Mouse (Mus musculus) intestine, embryonic 15.5 days (tissue): ENCODE measurements around the gene Nhlh2. TPM values are rescaled to one million over a fixed set of nuclear protein-coding genes. Genes with fewer than 3 reads are reported as not detected.
A peak's percentile ranks its signal among the peaks of the same experiment; 100 is the strongest.

ENCODE experiments used
- ATAC-seq: fragments of 200-750 bp; cut with Nextera tagmentation; 2 replicates; pipeline ENCODE4 v1.8.0; 2017; ENCODE audit warnings: moderate TSS enrichment, moderate library complexity
- H3K27ac ChIP-seq: fragments of 300-500 bp; sonication (generic); 2 replicates; pipeline ENCODE4 v1.5.1; 2015; ENCODE audit warnings: mild to moderate bottlenecking, inconsistent platforms
- H3K27me3 ChIP-seq: fragments of 300-500 bp; sonication (generic); replicated peaks from 2 replicates; pipeline ENCODE4 v1.6.1; 2015; ENCODE audit warnings: inconsistent platforms
- H3K36me3 ChIP-seq: fragments of 300-500 bp; sonication (generic); 2 replicates; pipeline ENCODE4 v1.6.1; 2015; ENCODE audit warnings: inconsistent platforms
- H3K4me1 ChIP-seq: fragments of 300-500 bp; sonication (generic); replicated peaks from 2 replicates; pipeline ENCODE4 v1.6.1; 2015; ENCODE audit warnings: inconsistent platforms
- H3K4me2 ChIP-seq: fragments of 300-500 bp; sonication (generic); replicated peaks from 2 replicates; pipeline ENCODE4 v1.6.1; 2015; ENCODE audit warnings: mild to moderate bottlenecking, inconsistent platforms
- H3K4me3 ChIP-seq: fragments of 300-500 bp; sonication (generic); replicated peaks from 2 replicates; pipeline ENCODE4 v1.5.1; 2015; ENCODE audit warnings: inconsistent platforms
- H3K9ac ChIP-seq: fragments of 300-500 bp; sonication (generic); 2 replicates; pipeline ENCODE4 v1.6.1; 2015; ENCODE audit warnings: inconsistent platforms
- H3K9me3 ChIP-seq: fragments of 300-500 bp; sonication (generic); 2 replicates; pipeline ENCODE4 v1.6.1; 2016; ENCODE audit warnings: inconsistent platforms
- WGBS: fragments of 180-500 bp; shearing (Covaris S2); methylation state at CpG from one replicate; pipeline ENCODE4 v1.1.7; 2015; 5-methylcytosine and 5-hydroxymethylcytosine counted together
- polyA plus RNA-seq: library from polyadenylated mRNA; unstranded; fragments of >200 nt; fragmentation: Nextera tagmentation; extraction: Ambion mirVana; gene quantifications from 2 replicates; pipeline ENCODE4 v1.2.1, GENCODE M21; 2015

Gene Nhlh2
- polyA plus RNA-seq, 1 experiment from 2014 or later, result not detected

DNA sequence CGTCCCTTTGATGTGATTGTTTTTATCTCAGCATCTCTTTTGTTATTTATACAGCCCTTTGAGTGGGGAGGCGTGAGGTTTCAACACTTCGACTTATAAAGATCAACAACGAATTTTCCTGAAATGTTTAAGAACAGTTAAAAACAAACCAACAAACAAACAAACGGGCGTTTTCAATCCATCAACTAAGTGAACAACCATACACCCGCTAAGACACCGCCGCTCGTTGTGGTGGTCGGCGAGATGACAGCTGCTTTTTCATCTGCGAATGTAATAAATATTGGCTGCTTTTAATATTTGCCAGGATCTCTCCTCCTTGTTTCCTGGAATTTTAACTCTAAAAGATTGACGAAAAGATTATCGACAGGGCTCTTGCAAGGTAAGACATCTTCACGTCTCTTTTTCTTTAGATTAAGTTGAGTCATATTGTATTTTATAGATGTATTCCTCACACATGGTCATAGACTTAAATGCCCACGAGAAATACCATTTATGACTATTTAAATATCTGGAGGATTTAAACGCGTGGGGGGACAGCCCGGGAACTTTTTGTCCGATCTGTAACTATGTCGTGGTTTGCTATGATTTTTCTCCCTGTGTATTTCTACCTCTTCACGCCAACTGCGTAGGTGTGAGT, 923 bp downstream of the Nhlh2 start:
- H3K27ac ChIP-seq, result no peak overlapping the region
- H3K4me1 ChIP-seq, result peaks cover 20% of the 10 kb centered on the region
- H3K9ac ChIP-seq, result no peak overlapping the region
- 5% methylated on average over 24 of the region's 24 CpGs for WGBS
- H3K4me2 ChIP-seq, result peak overlapping the region; percentile 72; the same call in 1 of the 2 replicates
- H3K9me3 ChIP-seq, result no peaks in the 10 kb centered on the region
- H3K27me3 ChIP-seq, result peaks cover 55% of the 10 kb centered on the region
- H3K4me3 ChIP-seq, result 0 out of 2 replicates have a peak overlapping the region, but pooled peaks have one; percentile 33
- ATAC-seq, result no peak
- no peaks in the 10 kb centered on the region for H3K36me3 ChIP-seq

DNA sequence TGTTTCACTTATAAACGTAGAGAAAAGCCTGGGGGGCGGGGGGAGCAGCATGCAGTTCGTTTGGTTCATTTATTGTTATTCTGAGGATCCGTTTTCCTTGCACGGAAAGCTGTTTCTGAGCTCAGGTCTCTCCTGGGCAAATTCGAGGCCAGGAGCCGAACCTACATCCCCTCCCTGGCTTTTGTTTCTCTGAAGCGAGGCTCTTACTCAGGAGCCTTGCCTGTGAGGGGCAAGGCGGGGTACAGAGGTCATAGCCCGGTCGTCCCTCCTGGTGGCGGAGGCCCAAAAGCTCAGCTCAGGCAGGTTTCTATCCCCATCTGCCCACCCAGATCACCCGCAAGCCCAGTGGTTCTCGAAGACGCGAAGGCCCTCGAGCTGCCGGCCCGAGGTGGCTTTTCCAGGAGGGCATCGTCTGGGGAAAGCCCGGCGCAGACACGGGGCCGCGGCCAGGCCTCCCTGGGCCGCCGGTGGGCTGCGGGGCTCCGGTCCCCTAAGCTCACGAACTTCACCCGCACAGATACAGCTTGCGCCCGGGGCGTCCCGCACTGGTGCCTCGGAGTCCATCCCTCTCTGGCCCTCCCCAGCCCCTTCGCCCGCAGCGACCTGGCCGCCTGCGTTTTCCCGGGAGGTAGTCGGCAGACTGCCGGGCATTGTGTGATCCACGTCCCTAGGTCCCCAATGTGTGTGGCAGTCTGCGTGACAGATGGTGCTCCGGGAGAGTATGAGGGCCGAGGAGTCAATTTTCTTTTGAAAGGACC, 1.6 kb downstream of the Nhlh2 start:
- Histone ChIP-seq H3K4me1 (peaks cover 20% of the 10 kb centered on the region), H3K9me3 (no peaks in the 10 kb centered on the region), H3K9ac (0 out of 2 replicates have a peak overlapping the region, but pooled peaks have one; percentile 3), H3K4me2 (peak overlapping the region; percentile 72), H3K4me3 (peak overlapping the region; percentile 33; the same call in 1 of the 2 replicates), H3K27me3 (peaks cover 60% of the 10 kb centered on the region), H3K36me3 (no peaks in the 10 kb centered on the region), H3K27ac (no peak overlapping the region)
- no peak for ATAC-seq
- WGBS, result 2% methylated on average over 48 of the region's 48 CpGs

- ATAC-seq, result no peak
- peaks cover 62% of the 10 kb centered on the region for H3K27me3 ChIP-seq
- 6% methylated on average over 23 of the region's 23 CpGs for WGBS
- H3K9ac ChIP-seq, result 0 out of 2 replicates have a peak overlapping the region, but pooled peaks have one; percentile 3
- no peaks in the 10 kb centered on the region for H3K36me3 ChIP-seq
- no peak overlapping the region for H3K27ac ChIP-seq
- H3K4me3 ChIP-seq, result peak overlapping the region; percentile 33
- no peaks in the 10 kb centered on the region for H3K9me3 ChIP-seq
- peaks cover 20% of the 10 kb centered on the region for H3K4me1 ChIP-seq
- H3K4me2 ChIP-seq, result peak overlapping the region; percentile 72
Measured at GRCm38 (mm10) chr3:102012076-102012610, 2.3 kb downstream of the Nhlh2 start.

GRCm38 (mm10) chr3:102012611-102013211, 2.8 kb downstream of the Nhlh2 start:
- WGBS, result 2% methylated on average over 53 of the region's 53 CpGs
- Histone ChIP-seq H3K9me3 (no peaks in the 10 kb centered on the region), H3K4me3 (peak overlapping the region; percentile 33), H3K27ac (no peak overlapping the region), H3K4me2 (peak overlapping the region; percentile 72), H3K4me1 (peaks cover 20% of the 10 kb centered on the region), H3K36me3 (no peaks in the 10 kb centered on the region), H3K27me3 (peaks cover 62% of the 10 kb centered on the region), H3K9ac (no peak overlapping the region)
- no peak for ATAC-seq

GRCm38 (mm10) chr3:102020604-102021003, 10.7 kb downstream of the Nhlh2 start:
- Histone ChIP-seq H3K4me1 (0 out of 2 replicates have a peak, but pooled peaks cover 4% of the 10 kb centered on the region), H3K27me3 (peaks cover 13% of the 10 kb centered on the region), H3K27ac (no peak overlapping the region), H3K36me3 (no peaks in the 10 kb centered on the region), H3K9ac (no peak overlapping the region), H3K4me3 (no peak overlapping the region), H3K9me3 (no peaks in the 10 kb centered on the region), H3K4me2 (no peak overlapping the region)
- no peak for ATAC-seq
- 66% methylated on average over 1 of the region's 1 CpGs for WGBS

DNA sequence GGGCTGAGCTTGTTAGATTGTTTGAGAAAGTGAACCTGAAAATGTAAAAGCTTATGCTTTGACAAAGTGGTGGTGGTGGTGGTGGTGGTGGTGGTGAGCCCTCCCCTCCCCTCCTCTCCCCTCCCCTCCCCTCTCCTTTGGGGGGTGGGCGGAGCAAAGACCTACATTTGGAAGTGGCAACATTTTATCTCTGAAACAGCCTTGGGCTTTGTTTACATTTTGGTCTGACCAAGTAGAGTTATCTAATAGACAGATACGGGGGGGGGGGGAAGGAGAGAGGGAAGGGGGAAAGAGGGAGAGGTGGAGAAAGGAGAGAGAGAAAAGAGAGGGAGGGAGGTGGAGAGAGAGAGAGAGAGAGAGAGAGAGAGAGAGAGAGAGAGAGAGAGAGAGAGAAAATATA, 12.8 kb downstream of the Nhlh2 start:
- 0 out of 2 replicates have a peak, but pooled peaks cover 4% of the 10 kb centered on the region for H3K4me1 ChIP-seq
- no peak overlapping the region for H3K9ac ChIP-seq
- no peak overlapping the region for H3K4me2 ChIP-seq
- 0 out of 2 replicates have a peak, but pooled peaks cover 4% of the 10 kb centered on the region for H3K27me3 ChIP-seq
- WGBS, result 10% methylated on average over 2 of the region's 2 CpGs
- peak; percentile 39; the same call in 1 of the 2 replicates for ATAC-seq
- no peak overlapping the region for H3K4me3 ChIP-seq
- H3K36me3 ChIP-seq, result no peaks in the 10 kb centered on the region
- no peaks in the 10 kb centered on the region for H3K9me3 ChIP-seq
- no peak overlapping the region for H3K27ac ChIP-seq

- ATAC-seq, result no peak
- Histone ChIP-seq H3K4me3 (peak overlapping the region; percentile 26), H3K27ac (no peak overlapping the region), H3K36me3 (no peaks in the 10 kb centered on the region), H3K4me1 (0 out of 2 replicates have a peak, but pooled peaks cover 4% of the 10 kb centered on the region), H3K27me3 (0 out of 2 replicates have a peak, but pooled peaks cover 4% of the 10 kb centered on the region), H3K9me3 (no peaks in the 10 kb centered on the region), H3K9ac (peak overlapping the region; percentile 17), H3K4me2 (peak overlapping the region; percentile 68)
- 1% methylated on average over 31 of the region's 31 CpGs for WGBS
Measured at GRCm38 (mm10) chr3:102023337-102023736, 13.5 kb downstream of the Nhlh2 start.

DNA sequence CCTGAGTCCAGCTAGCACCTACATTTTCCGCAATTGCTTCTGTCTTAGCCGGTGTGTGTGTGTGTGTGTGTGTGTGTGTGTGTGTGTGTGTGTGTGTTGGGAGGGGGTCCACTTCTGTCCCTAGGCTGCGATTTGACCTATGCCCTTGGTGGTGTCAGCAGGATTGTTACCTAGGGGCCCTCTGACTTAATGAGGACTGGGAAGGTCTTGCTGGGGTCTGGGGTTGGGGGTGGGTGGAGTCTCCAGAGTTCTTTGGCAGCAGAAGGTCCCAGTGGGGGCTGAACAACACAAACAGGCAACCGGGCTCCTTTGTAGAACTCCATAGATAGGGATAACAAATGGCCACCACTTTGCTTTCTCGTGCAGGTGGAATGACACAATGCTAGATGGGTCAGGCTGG, 14.0 kb downstream of the Nhlh2 start:
- Histone ChIP-seq H3K4me1 (0 out of 2 replicates have a peak, but pooled peaks cover 4% of the 10 kb centered on the region), H3K9ac (no peak overlapping the region), H3K4me3 (peak overlapping the region; percentile 26), H3K27ac (no peak overlapping the region), H3K36me3 (no peaks in the 10 kb centered on the region), H3K4me2 (peak overlapping the region; percentile 68), H3K27me3 (0 out of 2 replicates have a peak, but pooled peaks cover 4% of the 10 kb centered on the region), H3K9me3 (no peaks in the 10 kb centered on the region)
- WGBS, result 21% methylated on average over 5 of the region's 5 CpGs
- ATAC-seq, result no peak

DNA sequence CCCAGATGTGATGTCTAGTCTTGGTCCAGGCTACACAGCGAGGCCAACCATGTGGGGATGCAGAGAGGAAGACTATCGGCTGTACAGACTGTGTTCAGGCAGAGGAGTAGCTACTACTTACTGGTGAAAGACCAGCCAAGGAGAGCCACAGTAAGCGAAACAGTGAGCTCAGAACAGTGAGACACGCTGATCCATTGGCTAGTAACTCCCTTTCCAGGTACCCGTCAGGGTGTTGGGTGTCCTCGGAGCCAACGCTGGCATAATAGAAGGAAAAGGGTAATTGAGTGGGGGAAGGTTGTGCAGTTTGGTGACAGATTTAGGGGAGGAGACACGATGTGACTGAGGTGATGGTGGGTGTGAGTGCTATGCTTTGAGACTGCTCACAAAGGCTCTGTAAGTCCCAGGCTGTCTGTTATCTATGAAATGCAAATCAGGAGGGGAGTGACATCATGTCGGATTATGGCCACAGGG, 15.1 kb downstream of the Nhlh2 start:
- Histone ChIP-seq H3K36me3 (no peaks in the 10 kb centered on the region), H3K4me3 (no peak overlapping the region), H3K9me3 (no peaks in the 10 kb centered on the region), H3K4me1 (0 out of 2 replicates have a peak, but pooled peaks cover 4% of the 10 kb centered on the region), H3K27me3 (0 out of 2 replicates have a peak, but pooled peaks cover 4% of the 10 kb centered on the region), H3K4me2 (no peak overlapping the region), H3K9ac (no peak overlapping the region), H3K27ac (no peak overlapping the region)
- no peak for ATAC-seq
- WGBS, result 62% methylated on average over 9 of the region's 9 CpGs

- 0 out of 2 replicates have a peak, but pooled peaks cover 4% of the 10 kb centered on the region for H3K27me3 ChIP-seq
Measured at GRCm38 (mm10) chr3:102025659-102026058, 15.8 kb downstream of the Nhlh2 start.

GRCm38 (mm10) chr3:102027880-102028279, 18.0 kb downstream of the Nhlh2 start:
- no peak for ATAC-seq

More at GRCm38 (mm10) chr3:102025659-102026058, 15.8 kb downstream of the Nhlh2 start:
- no peak for ATAC-seq
- no peak overlapping the region for H3K4me3 ChIP-seq
- H3K27ac ChIP-seq, result no peak overlapping the region
- H3K4me1 ChIP-seq, result 0 out of 2 replicates have a peak, but pooled peaks cover 4% of the 10 kb centered on the region
- H3K4me2 ChIP-seq, result no peak overlapping the region
- 71% methylated on average over 5 of the region's 5 CpGs for WGBS
- H3K36me3 ChIP-seq, result no peaks in the 10 kb centered on the region
- H3K9me3 ChIP-seq, result no peaks in the 10 kb centered on the region
- no peak overlapping the region for H3K9ac ChIP-seq

More at GRCm38 (mm10) chr3:102027880-102028279, 18.0 kb downstream of the Nhlh2 start:
- Histone ChIP-seq H3K27me3 (0 out of 2 replicates have a peak, but pooled peaks cover 4% of the 10 kb centered on the region), H3K27ac (no peak overlapping the region), H3K4me1 (0 out of 2 replicates have a peak, but pooled peaks cover 4% of the 10 kb centered on the region), H3K4me3 (no peak overlapping the region), H3K4me2 (no peak overlapping the region), H3K9me3 (no peaks in the 10 kb centered on the region), H3K9ac (no peak overlapping the region), H3K36me3 (no peaks in the 10 kb centered on the region)
- 62% methylated on average over 6 of the region's 6 CpGs for WGBS
